Mouse (Mus musculus) stomach, embryonic 15.5 days (tissue): ENCODE data around the gene Rplp1. TPM values are rescaled to one million over a fixed set of nuclear protein-coding genes. Genes with fewer than 3 reads are reported as not detected.
A peak's percentile ranks its signal among the peaks of the same experiment; 100 is the strongest.

Experiments used
- ATAC-seq: fragments of 200-750 bp; cut with Nextera tagmentation; 2 replicates; pipeline ENCODE4 v1.8.0; 2017; ENCODE audit warnings: low read depth, moderate number of reproducible peaks, moderate TSS enrichment; ENCODE audit not compliant: insufficient read depth, low FRiP score
- H3K27ac ChIP-seq: fragments of 300-500 bp; sonication (generic); 2 replicates; pipeline ENCODE4 v1.5.1; 2015; ENCODE audit warnings: mild to moderate bottlenecking, inconsistent platforms
- H3K27me3 ChIP-seq: fragments of 300-500 bp; sonication (generic); replicated peaks from 2 replicates; pipeline ENCODE4 v1.6.1; 2015; ENCODE audit warnings: inconsistent platforms
- H3K36me3 ChIP-seq: fragments of 300-500 bp; sonication (generic); 2 replicates; pipeline ENCODE4 v1.6.1; 2015; ENCODE audit warnings: inconsistent platforms
- H3K4me1 ChIP-seq: fragments of 300-500 bp; sonication (generic); 2 replicates; pipeline ENCODE4 v1.6.1; 2015; ENCODE audit warnings: inconsistent platforms
- H3K4me2 ChIP-seq: fragments of 300-500 bp; sonication (generic); 2 replicates; pipeline ENCODE4 v1.6.1; 2015; ENCODE audit warnings: mild to moderate bottlenecking, inconsistent platforms
- H3K4me3 ChIP-seq: fragments of 300-500 bp; sonication (generic); replicated peaks from 2 replicates; pipeline ENCODE4 v1.5.1; 2015; ENCODE audit warnings: inconsistent platforms
- H3K9ac ChIP-seq: fragments of 300-500 bp; sonication (generic); 2 replicates; pipeline ENCODE4 v1.6.1; 2015; ENCODE audit warnings: inconsistent platforms
- H3K9me3 ChIP-seq: fragments of 300-500 bp; sonication (generic); 2 replicates; pipeline ENCODE4 v1.6.1; 2016; ENCODE audit warnings: inconsistent platforms
- WGBS: fragments of 180-500 bp; shearing (Covaris S2); methylation state at CpG from one replicate; pipeline ENCODE4 v1.1.7; 2015; 5-methylcytosine and 5-hydroxymethylcytosine counted together
- polyA plus RNA-seq: library from polyadenylated mRNA; unstranded; fragments of >200 nt; fragmentation: Nextera tagmentation; extraction: Ambion mirVana; gene quantifications from 2 replicates; pipeline ENCODE4 v1.2.1, GENCODE M21; 2015

Gene Rplp1
- polyA plus RNA-seq, 1 experiment from 2014 or later, result 1,421 TPM

GRCm38 (mm10) chr9:61941054-61941453 lies 26.7 kb upstream of the Rplp1 start:
- WGBS, result 78% methylated on average over 3 of the region's 3 CpGs
- Histone ChIP-seq H3K9me3 (no peaks in the 10 kb centered on the region), H3K27ac (no peak overlapping the region), H3K9ac (no peak overlapping the region), H3K4me2 (no peak overlapping the region), H3K27me3 (no peaks in the 10 kb centered on the region), H3K4me1 (no peaks in the 10 kb centered on the region; the same call in 1 of the 2 replicates), H3K36me3 (peaks cover 29% of the 10 kb centered on the region; the same call in 1 of the 2 replicates), H3K4me3 (no peak overlapping the region)
- no peak for ATAC-seq

- H3K4me3 ChIP-seq, result no peak overlapping the region
- H3K36me3 ChIP-seq, result peaks cover 56% of the 10 kb centered on the region
- WGBS, result 60% methylated on average over 2 of the region's 2 CpGs
- no peak overlapping the region for H3K4me2 ChIP-seq
- no peak for ATAC-seq
- no peaks in the 10 kb centered on the region for H3K9me3 ChIP-seq
- H3K27ac ChIP-seq, result no peak overlapping the region
- no peak overlapping the region for H3K9ac ChIP-seq
- H3K4me1 ChIP-seq, result no peaks in the 10 kb centered on the region
- H3K27me3 ChIP-seq, result no peaks in the 10 kb centered on the region
Measured at GRCm38 (mm10) chr9:61933333-61933732, 19.0 kb upstream of the Rplp1 start.

GRCm38 (mm10) chr9:61932009-61932408 lies 17.7 kb upstream of the Rplp1 start:
- Histone ChIP-seq H3K4me3 (no peak overlapping the region), H3K4me2 (no peak overlapping the region), H3K36me3 (peaks cover 60% of the 10 kb centered on the region), H3K4me1 (no peaks in the 10 kb centered on the region), H3K27ac (no peak overlapping the region), H3K9ac (no peak overlapping the region), H3K27me3 (no peaks in the 10 kb centered on the region), H3K9me3 (no peaks in the 10 kb centered on the region)
- no peak for ATAC-seq
- whole genome bisulfite sequencing, result 87% methylated on average over 3 of the region's 3 CpGs

- Histone ChIP-seq H3K27me3 (no peaks in the 10 kb centered on the region), H3K9me3 (no peaks in the 10 kb centered on the region), H3K9ac (no peak overlapping the region), H3K4me3 (no peak overlapping the region), H3K4me1 (no peaks in the 10 kb centered on the region), H3K27ac (no peak overlapping the region), H3K4me2 (no peak overlapping the region), H3K36me3 (peaks cover 51% of the 10 kb centered on the region)
- 85% methylated on average over 10 of the region's 10 CpGs for WGBS
- ATAC-seq, result no peak
Measured at GRCm38 (mm10) chr9:61925086-61925660, 10.8 kb upstream of the Rplp1 start.

- WGBS, result 85% methylated on average over 6 of the region's 6 CpGs
- H3K9ac ChIP-seq, result no peak overlapping the region
- H3K9me3 ChIP-seq, result no peaks in the 10 kb centered on the region
- no peak overlapping the region for H3K27ac ChIP-seq
- peaks cover 40% of the 10 kb centered on the region for H3K36me3 ChIP-seq
- no peaks in the 10 kb centered on the region for H3K4me1 ChIP-seq
- H3K27me3 ChIP-seq, result no peaks in the 10 kb centered on the region
- no peak overlapping the region for H3K4me3 ChIP-seq
- H3K4me2 ChIP-seq, result no peak overlapping the region
- ATAC-seq, result no peak
Measured at GRCm38 (mm10) chr9:61920331-61920730, 6.0 kb upstream of the Rplp1 start.

GRCm38 (mm10) chr9:61919464-61919863 lies 5.1 kb upstream of the Rplp1 start:
- Histone ChIP-seq H3K36me3 (peaks cover 35% of the 10 kb centered on the region), H3K27me3 (no peaks in the 10 kb centered on the region), H3K9ac (no peak overlapping the region), H3K9me3 (no peaks in the 10 kb centered on the region), H3K4me1 (no peaks in the 10 kb centered on the region), H3K4me3 (no peak overlapping the region), H3K4me2 (no peak overlapping the region), H3K27ac (no peak overlapping the region)
- no peak for ATAC-seq
- 93% methylated on average over 5 of the region's 5 CpGs for WGBS

GRCm38 (mm10) chr9:61917436-61917835 lies 3.1 kb upstream of the Rplp1 start:
- Histone ChIP-seq H3K9me3 (no peaks in the 10 kb centered on the region), H3K9ac (no peak overlapping the region), H3K4me3 (no peak overlapping the region), H3K27me3 (no peaks in the 10 kb centered on the region), H3K4me1 (peaks cover 13% of the 10 kb centered on the region), H3K36me3 (peaks cover 29% of the 10 kb centered on the region), H3K4me2 (no peak overlapping the region), H3K27ac (no peak overlapping the region)
- WGBS, result 90% methylated on average over 6 of the region's 6 CpGs
- ATAC-seq, result no peak

- WGBS, result 79% methylated on average over 3 of the region's 3 CpGs
- Histone ChIP-seq H3K4me1 (peaks cover 15% of the 10 kb centered on the region), H3K27me3 (no peaks in the 10 kb centered on the region), H3K9ac (no peak overlapping the region), H3K9me3 (no peaks in the 10 kb centered on the region), H3K27ac (no peak overlapping the region), H3K4me3 (no peak overlapping the region), H3K4me2 (no peak overlapping the region), H3K36me3 (peaks cover 29% of the 10 kb centered on the region)
- no peak for ATAC-seq
Measured at GRCm38 (mm10) chr9:61916986-61917385, 2.6 kb upstream of the Rplp1 start.

- peak overlapping the region; percentile 78 for H3K4me2 ChIP-seq
- H3K4me1 ChIP-seq, result peaks cover 15% of the 10 kb centered on the region
- ATAC-seq, result no peak
- no peaks in the 10 kb centered on the region for H3K27me3 ChIP-seq
- peak overlapping the region; percentile 94 for H3K4me3 ChIP-seq
- H3K36me3 ChIP-seq, result peaks cover 34% of the 10 kb centered on the region
- H3K9ac ChIP-seq, result no peak overlapping the region
- peak overlapping the region; percentile 96 for H3K27ac ChIP-seq
- no peaks in the 10 kb centered on the region for H3K9me3 ChIP-seq
- WGBS, result 40% methylated on average over 4 of the region's 4 CpGs
Measured at GRCm38 (mm10) chr9:61915393-61916005, 1.2 kb upstream of the Rplp1 start.

- no peaks in the 10 kb centered on the region for H3K27me3 ChIP-seq
- peaks cover 34% of the 10 kb centered on the region for H3K36me3 ChIP-seq
- no peak for ATAC-seq
- peak overlapping the region; percentile 24; the same call in 1 of the 2 replicates for H3K9ac ChIP-seq
- WGBS, result 3% methylated on average over 13 of the region's 13 CpGs
- peak overlapping the region; percentile 94 for H3K4me3 ChIP-seq
- no peaks in the 10 kb centered on the region for H3K9me3 ChIP-seq
- peak overlapping the region; percentile 96 for H3K27ac ChIP-seq
- H3K4me2 ChIP-seq, result peak overlapping the region; percentile 78
- H3K4me1 ChIP-seq, result peaks cover 15% of the 10 kb centered on the region
Measured at GRCm38 (mm10) chr9:61914917-61915300, 567 bp upstream of the Rplp1 start.

- Histone ChIP-seq H3K9me3 (no peaks in the 10 kb centered on the region), H3K27me3 (no peaks in the 10 kb centered on the region), H3K4me1 (peaks cover 15% of the 10 kb centered on the region), H3K4me2 (no peak overlapping the region), H3K27ac (no peak overlapping the region), H3K9ac (no peak overlapping the region), H3K36me3 (peaks cover 17% of the 10 kb centered on the region), H3K4me3 (no peak overlapping the region)
- 58% methylated on average over 6 of the region's 6 CpGs for WGBS
- ATAC-seq, result no peak
Measured at GRCm38 (mm10) chr9:61911300-61912128, 2.8 kb downstream of the Rplp1 start.
